Mouse (Mus musculus): ENCODE results near the gene Usp44. TPM values are rescaled to one million over a fixed set of nuclear protein-coding genes. Genes with fewer than 3 reads are reported as not detected.

Usp44 gene
- polyA plus RNA-seq, 1 experiment from 2014 or later: 10.3 TPM

DNA sequence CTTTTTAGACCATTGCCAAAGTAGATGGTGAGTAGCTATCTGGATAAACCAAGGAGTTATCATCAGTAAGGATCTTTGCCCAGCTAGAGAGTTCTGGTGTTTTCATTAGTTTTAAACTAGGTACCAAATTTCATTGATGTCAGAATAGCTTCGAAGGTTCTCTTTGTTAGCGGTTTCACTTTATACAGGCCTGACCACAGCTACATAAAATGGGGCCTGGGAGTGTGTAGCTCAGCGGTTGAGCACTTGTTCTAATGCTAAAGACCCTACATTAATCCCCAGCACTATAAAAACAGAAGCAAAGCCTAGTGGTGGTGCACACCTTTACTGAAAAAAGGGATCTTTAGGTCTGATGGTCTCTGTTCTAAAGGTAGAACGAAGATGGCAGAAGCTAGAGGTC, 59.2 kb downstream of the Usp44 start:
- H3K4me1 ChIP-seq (replicated peaks; ENCODE audit: control insufficient read depth, insufficient read depth, low read length): peaks cover 4% of the 10 kb centered on the region
- 70% methylated on average over 4 of the region's 4 CpGs for WGBS
- H3K27me3 ChIP-seq (ENCODE audit: control insufficient read depth, insufficient read depth, low read length): no peaks in the 10 kb centered on the region
- H3K36me3 ChIP-seq (ENCODE audit: control insufficient read depth, insufficient read depth, low read length): 0 out of 2 replicates have a peak, but pooled peaks cover 4% of the 10 kb centered on the region
- no peak for DNase-seq (ENCODE audit: low spot score)
- no peak overlapping the region for H3K4me2 ChIP-seq (replicated peaks; ENCODE audit: low read depth, low read length)
- no peak overlapping the region for H3K4me3 ChIP-seq (ENCODE audit: low read depth, low read length)
- no peak overlapping the region for H3K9ac ChIP-seq (ENCODE audit: low read depth, low read length)
- no peak overlapping the region for H3K27ac ChIP-seq (ENCODE audit: low read depth, low read length)
- H3K9me3 ChIP-seq (ENCODE audit: control insufficient read depth, low read length): no peaks in the 10 kb centered on the region
- no peak for ATAC-seq (ENCODE audit: low FRiP score)

DNA sequence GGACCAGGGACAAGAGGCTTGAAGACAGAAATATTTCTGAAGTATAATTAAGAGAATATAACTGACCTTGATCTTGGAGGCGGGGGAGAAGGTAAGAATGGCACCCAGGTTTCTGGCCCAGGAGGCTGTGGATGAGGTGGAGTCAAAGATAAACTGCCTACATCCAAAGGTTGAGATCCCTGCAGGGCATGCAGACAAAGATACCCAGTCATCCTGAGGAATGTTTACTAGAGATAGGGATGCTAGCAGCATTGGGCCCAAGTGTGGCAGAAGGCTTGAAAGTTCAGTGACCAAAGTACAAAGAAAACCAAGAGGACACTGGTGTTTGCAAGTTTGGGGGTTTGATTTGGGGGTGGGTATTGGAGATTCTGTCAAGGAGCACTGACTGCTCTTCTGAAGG, 59.7 kb downstream of the Usp44 start:
- 97% methylated on average over 1 of the region's 1 CpGs for WGBS
- ATAC-seq (ENCODE audit: low FRiP score): no peak
- Histone ChIP-seq H3K4me1 (replicated peaks; ENCODE audit: control insufficient read depth, insufficient read depth, low read length) (peaks cover 4% of the 10 kb centered on the region), H3K36me3 (ENCODE audit: control insufficient read depth, insufficient read depth, low read length) (0 out of 2 replicates have a peak, but pooled peaks cover 4% of the 10 kb centered on the region), H3K27me3 (ENCODE audit: control insufficient read depth, insufficient read depth, low read length) (no peaks in the 10 kb centered on the region), H3K9ac (ENCODE audit: low read depth, low read length) (no peak overlapping the region), H3K27ac (ENCODE audit: low read depth, low read length) (no peak overlapping the region), H3K4me2 (replicated peaks; ENCODE audit: low read depth, low read length) (no peak overlapping the region), H3K9me3 (ENCODE audit: control insufficient read depth, low read length) (no peaks in the 10 kb centered on the region), H3K4me3 (ENCODE audit: low read depth, low read length) (no peak overlapping the region)
- DNase-seq (ENCODE audit: low spot score): no peak

DNA sequence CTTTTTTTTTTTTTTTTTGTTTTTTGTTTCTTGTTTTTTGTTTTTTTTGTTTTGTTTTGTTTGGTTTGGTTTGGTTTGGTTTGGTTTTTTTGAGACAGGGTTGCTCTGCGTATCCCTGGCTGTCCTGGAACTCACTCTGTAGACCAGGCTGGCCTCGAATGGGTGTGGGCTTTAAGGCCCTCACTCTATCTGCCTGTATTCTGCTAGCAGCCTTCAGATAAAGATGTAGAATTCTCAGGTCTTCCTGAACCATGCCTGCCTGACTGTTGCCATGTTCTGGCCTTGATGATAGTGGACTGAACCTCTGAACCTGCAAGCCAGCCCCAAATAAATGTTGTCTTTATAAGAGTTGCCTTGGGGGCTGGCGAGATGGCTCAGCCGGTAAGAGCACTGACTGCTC, 61.2 kb downstream of the Usp44 start:
- ATAC-seq (ENCODE audit: low FRiP score): no peak
- no peak for DNase-seq (ENCODE audit: low spot score)
- Histone ChIP-seq H3K4me3 (ENCODE audit: low read depth, low read length) (no peak overlapping the region), H3K4me2 (replicated peaks; ENCODE audit: low read depth, low read length) (no peak overlapping the region), H3K36me3 (ENCODE audit: control insufficient read depth, insufficient read depth, low read length) (no peaks in the 10 kb centered on the region), H3K9ac (ENCODE audit: low read depth, low read length) (no peak overlapping the region), H3K27ac (ENCODE audit: low read depth, low read length) (no peak overlapping the region), H3K27me3 (ENCODE audit: control insufficient read depth, insufficient read depth, low read length) (no peaks in the 10 kb centered on the region), H3K4me1 (replicated peaks; ENCODE audit: control insufficient read depth, insufficient read depth, low read length) (peaks cover 4% of the 10 kb centered on the region), H3K9me3 (ENCODE audit: control insufficient read depth, low read length) (no peaks in the 10 kb centered on the region)
- 88% methylated on average over 4 of the region's 4 CpGs for WGBS

DNA sequence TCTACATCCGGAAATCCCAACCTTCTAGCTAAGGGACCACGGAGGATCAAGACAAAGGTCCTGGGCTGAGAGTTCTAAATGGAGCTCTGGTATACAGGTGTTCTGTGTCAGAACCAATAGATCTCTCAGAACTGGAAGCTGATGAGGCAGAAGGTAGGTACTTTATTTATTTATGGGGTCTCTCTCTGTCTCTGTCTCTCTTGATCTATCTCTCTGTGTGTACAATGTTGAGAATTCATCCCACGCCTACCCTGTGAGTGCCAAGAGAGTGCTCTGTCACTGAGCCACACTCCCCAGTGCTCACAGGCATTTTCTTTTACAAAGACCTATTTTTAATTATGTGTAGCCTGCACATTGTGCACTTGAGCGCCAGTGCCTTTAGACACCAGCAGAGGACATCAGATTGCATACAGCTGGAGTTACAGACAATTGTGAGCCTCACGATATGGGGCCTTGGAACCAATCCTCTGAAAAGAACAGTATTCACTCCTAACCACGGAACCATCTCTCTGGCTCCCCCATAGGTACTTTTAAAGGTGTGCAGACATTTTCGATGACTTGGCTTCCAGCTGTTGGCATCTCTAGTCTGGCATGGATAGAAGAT, 65.8 kb downstream of the Usp44 start, which contains the start of gene Metap2:
Metap2 (minus strand) TSS at position 51 of the 604 bp plus-strand sequence.
- WGBS: 77% methylated on average over 7 of the region's 7 CpGs

DNA sequence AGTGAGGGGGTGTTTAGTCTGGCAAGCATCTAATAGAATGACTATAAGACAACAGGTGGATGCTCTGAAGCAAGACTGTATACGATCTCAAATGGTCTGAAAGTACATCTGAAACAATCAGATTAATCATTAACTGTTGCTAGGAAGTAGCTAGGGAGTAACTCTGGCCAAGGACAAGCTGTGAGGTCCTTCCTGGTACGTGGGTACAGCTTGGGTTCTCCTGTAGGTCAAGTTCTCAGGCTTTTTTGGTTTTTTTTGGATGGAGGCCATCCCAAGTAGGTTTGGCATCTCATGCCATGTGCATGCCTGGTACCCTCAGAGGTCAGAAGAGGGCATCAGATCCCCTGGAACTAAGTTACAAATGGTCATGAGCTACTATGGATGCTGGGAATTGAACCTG, 67.9 kb downstream of the Usp44 start:
- Histone ChIP-seq H3K4me3 (ENCODE audit: low read depth, low read length) (no peak overlapping the region), H3K27ac (ENCODE audit: low read depth, low read length) (no peak overlapping the region), H3K27me3 (ENCODE audit: control insufficient read depth, insufficient read depth, low read length) (no peaks in the 10 kb centered on the region), H3K4me2 (replicated peaks; ENCODE audit: low read depth, low read length) (no peak overlapping the region), H3K9me3 (ENCODE audit: control insufficient read depth, low read length) (no peaks in the 10 kb centered on the region), H3K9ac (ENCODE audit: low read depth, low read length) (no peak overlapping the region), H3K36me3 (ENCODE audit: control insufficient read depth, insufficient read depth, low read length) (no peaks in the 10 kb centered on the region), H3K4me1 (replicated peaks; ENCODE audit: control insufficient read depth, insufficient read depth, low read length) (no peaks in the 10 kb centered on the region)
- DNase-seq (ENCODE audit: low spot score) (no peak), ATAC-seq (ENCODE audit: low FRiP score) (no peak)
- 55% methylated on average over 2 of the region's 2 CpGs for WGBS

More for the DNA sequence above, 65.8 kb downstream of the Usp44 start, which contains the start of gene Metap2:
- no peak within 1 kb of the TSS for H3K4me3 ChIP-seq (ENCODE audit: low read depth, low read length)
- no peak within 1 kb of the TSS for H3K27ac ChIP-seq (ENCODE audit: low read depth, low read length)
- H3K4me1 ChIP-seq (replicated peaks; ENCODE audit: control insufficient read depth, insufficient read depth, low read length): no peaks in the 10 kb centered on the region
- H3K9ac ChIP-seq (ENCODE audit: low read depth, low read length): no peak within 1 kb of the TSS
- DNase-seq (ENCODE audit: low spot score) (no peak), ATAC-seq (ENCODE audit: low FRiP score) (no peak)
- H3K9me3 ChIP-seq (ENCODE audit: control insufficient read depth, low read length): no peaks in the 10 kb centered on the region
- no peaks in the 10 kb centered on the region for H3K36me3 ChIP-seq (ENCODE audit: control insufficient read depth, insufficient read depth, low read length)
- no peak within 1 kb of the TSS for H3K4me2 ChIP-seq (replicated peaks; ENCODE audit: low read depth, low read length)
- H3K27me3 ChIP-seq (ENCODE audit: control insufficient read depth, insufficient read depth, low read length): no peaks in the 10 kb centered on the region

DNA sequence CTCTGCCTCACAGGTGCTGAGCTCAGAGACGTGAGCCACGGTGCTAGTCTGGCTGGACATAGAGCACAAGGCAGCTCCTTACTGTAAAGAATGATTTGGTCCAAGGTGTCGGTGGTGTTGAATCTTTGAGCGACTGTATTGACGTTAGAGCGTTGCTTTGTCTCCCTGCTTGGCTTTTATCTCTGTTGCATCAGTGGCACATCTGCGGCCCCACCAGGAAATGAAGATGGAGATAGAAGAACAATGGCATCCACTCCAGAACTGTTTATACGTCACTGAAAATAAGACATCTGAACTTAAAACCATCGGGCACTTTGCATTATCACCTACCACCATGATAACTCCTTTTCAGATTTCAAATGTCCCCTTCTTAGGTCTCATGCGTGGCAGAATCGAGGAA, 68.6 kb downstream of the Usp44 start:
- Histone ChIP-seq H3K36me3 (ENCODE audit: control insufficient read depth, insufficient read depth, low read length) (no peaks in the 10 kb centered on the region), H3K4me1 (replicated peaks; ENCODE audit: control insufficient read depth, insufficient read depth, low read length) (no peaks in the 10 kb centered on the region), H3K27ac (ENCODE audit: low read depth, low read length) (no peak overlapping the region), H3K27me3 (ENCODE audit: control insufficient read depth, insufficient read depth, low read length) (no peaks in the 10 kb centered on the region), H3K9ac (ENCODE audit: low read depth, low read length) (no peak overlapping the region), H3K9me3 (ENCODE audit: control insufficient read depth, low read length) (no peaks in the 10 kb centered on the region), H3K4me3 (ENCODE audit: low read depth, low read length) (no peak overlapping the region), H3K4me2 (replicated peaks; ENCODE audit: low read depth, low read length) (no peak overlapping the region)
- no peak for ATAC-seq (ENCODE audit: low FRiP score)
- WGBS: 90% methylated on average over 11 of the region's 11 CpGs
- no peak for DNase-seq (ENCODE audit: low spot score)

DNA sequence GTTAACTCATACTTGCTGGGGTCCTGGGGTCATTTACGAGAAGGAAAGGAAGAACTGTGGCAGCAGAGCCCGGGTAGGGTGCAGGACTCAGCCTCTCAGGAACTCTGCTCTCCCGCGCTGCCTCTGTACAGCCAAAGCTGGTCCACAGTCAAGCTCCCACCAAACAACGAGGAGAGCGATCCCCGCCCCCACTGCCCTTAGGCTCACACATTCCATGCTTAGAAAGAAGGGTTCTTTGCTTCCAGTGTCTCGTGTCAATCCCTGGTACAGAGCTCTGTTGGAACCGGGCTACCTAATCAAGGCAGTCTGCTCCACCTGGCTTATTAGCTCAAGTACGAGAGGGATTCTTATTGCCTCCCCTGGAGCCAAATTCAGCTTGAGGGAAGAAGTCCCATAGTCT, 76.0 kb downstream of the Usp44 start:
- no peak overlapping the region for H3K4me2 ChIP-seq (replicated peaks; ENCODE audit: low read depth, low read length)
- no peak overlapping the region for H3K4me3 ChIP-seq (ENCODE audit: low read depth, low read length)
- H3K9me3 ChIP-seq (ENCODE audit: control insufficient read depth, low read length): no peaks in the 10 kb centered on the region
- no peaks in the 10 kb centered on the region for H3K36me3 ChIP-seq (ENCODE audit: control insufficient read depth, insufficient read depth, low read length)
- H3K27me3 ChIP-seq (ENCODE audit: control insufficient read depth, insufficient read depth, low read length): no peaks in the 10 kb centered on the region
- ATAC-seq (ENCODE audit: low FRiP score) (no peak), DNase-seq (ENCODE audit: low spot score) (no peak)
- 66% methylated on average over 10 of the region's 10 CpGs for WGBS
- no peak overlapping the region for H3K27ac ChIP-seq (ENCODE audit: low read depth, low read length)
- H3K9ac ChIP-seq (ENCODE audit: low read depth, low read length): no peak overlapping the region
- no peaks in the 10 kb centered on the region for H3K4me1 ChIP-seq (replicated peaks; ENCODE audit: control insufficient read depth, insufficient read depth, low read length)

Other genes with a start within 250 kb of the Usp44 start
- 135 TPM in 2 replicates for gene Snrpf, start 241.8 kb upstream of the Usp44 start, polyA plus RNA-seq (2014; fragmentation: Nextera tagmentation; extraction: Ambion mirVana)
- gene Ntn4, start 190.9 kb upstream of the Usp44 start, polyA plus RNA-seq (2014; fragmentation: Nextera tagmentation; extraction: Ambion mirVana): 2.3 and 4.3 TPM in 2 replicates
- 236 and 240 TPM in 2 replicates for gene Metap2, start 65.5 kb downstream of the Usp44 start, polyA plus RNA-seq (2014; fragmentation: Nextera tagmentation; extraction: Ambion mirVana)
- 45.0 and 45.6 TPM in 2 replicates for gene Vezt, start 204.3 kb downstream of the Usp44 start, polyA plus RNA-seq (2014; fragmentation: Nextera tagmentation; extraction: Ambion mirVana)
- 5.0 and 6.7 TPM in 2 replicates for gene Fgd6, start 204.4 kb downstream of the Usp44 start, polyA plus RNA-seq (2014; fragmentation: Nextera tagmentation; extraction: Ambion mirVana)

Data from hindbrain, embryonic 11.5 days (tissue).